Mouse (Mus musculus) embryonic facial prominence, embryonic 10.5 days (tissue): ENCODE measurements at regions not wholly inside any gene's neighbourhood (a gene's known extent, or its start where the extent isn't known, plus 50 kb on each side); places are given as distances from the start of the nearest gene placed in this dataset.
A peak's percentile ranks its signal among the peaks of the same experiment; 100 is the strongest.

Source experiments
- DNase-seq: peaks from one replicate; pipeline ENCODE4 v3.0.0-alpha.2; 2017; ENCODE audit warnings: low spot score
- H3K27ac ChIP-seq: fragments of 300-500 bp; sonication (generic); replicated peaks from 2 replicates; pipeline ENCODE4 v1.5.1; 2016; ENCODE audit warnings: mild to moderate bottlenecking
- H3K27me3 ChIP-seq: fragments of 300-500 bp; sonication (generic); replicated peaks from 2 replicates; pipeline ENCODE4 v1.6.1; 2016; ENCODE audit warnings: low read depth, mild to moderate bottlenecking; ENCODE audit not compliant: poor library complexity, severe bottlenecking
- H3K36me3 ChIP-seq: fragments of 300-500 bp; sonication (generic); replicated peaks from 2 replicates; pipeline ENCODE4 v1.6.1; 2016; ENCODE audit warnings: mild to moderate bottlenecking, moderate library complexity
- H3K4me1 ChIP-seq: fragments of 300-500 bp; sonication (generic); 2 replicates; pipeline ENCODE4 v1.6.1; 2016
- H3K4me3 ChIP-seq: fragments of 300-500 bp; sonication (generic); 2 replicates; pipeline ENCODE4 v1.5.1; 2016; ENCODE audit warnings: mild to moderate bottlenecking, moderate library complexity
- H3K9me3 ChIP-seq: fragments of 300-500 bp; sonication (generic); 2 replicates; pipeline ENCODE4 v1.6.1; 2016; ENCODE audit warnings: mild to moderate bottlenecking
- WGBS: fragments of 180-500 bp; shearing (Covaris S2); methylation state at CpG from one replicate; pipeline ENCODE4 v1.1.7; 2016; 5-methylcytosine and 5-hydroxymethylcytosine counted together

GRCm38 (mm10) chr13:101916876-101917275, 148.9 kb upstream of the Pik3r1 start:
- H3K4me3 ChIP-seq: no peak overlapping the region
- H3K4me1 ChIP-seq: no peaks in the 10 kb centered on the region
- WGBS: 91% methylated on average over 5 of the region's 5 CpGs
- DNase-seq: no peak
- H3K36me3 ChIP-seq: no peaks in the 10 kb centered on the region
- no peaks in the 10 kb centered on the region for H3K9me3 ChIP-seq
- H3K27me3 ChIP-seq: no peaks in the 10 kb centered on the region
- H3K27ac ChIP-seq: no peak overlapping the region

- no peaks in the 10 kb centered on the region for H3K36me3 ChIP-seq
- 82% methylated on average over 3 of the region's 3 CpGs for WGBS
Observed at GRCm38 (mm10) chr13:101918185-101918584, 150.2 kb upstream of the Pik3r1 start.

GRCm38 (mm10) chr13:101919266-101919665, 151.2 kb upstream of the Pik3r1 start:
- H3K4me1 ChIP-seq: no peaks in the 10 kb centered on the region
- 87% methylated on average over 5 of the region's 5 CpGs for WGBS
- no peaks in the 10 kb centered on the region for H3K9me3 ChIP-seq
- H3K4me3 ChIP-seq: no peak overlapping the region
- H3K36me3 ChIP-seq: no peaks in the 10 kb centered on the region
- no peaks in the 10 kb centered on the region for H3K27me3 ChIP-seq
- H3K27ac ChIP-seq: no peak overlapping the region
- DNase-seq: no peak

More at GRCm38 (mm10) chr13:101918185-101918584, 150.2 kb upstream of the Pik3r1 start:
- no peak overlapping the region for H3K4me3 ChIP-seq
- no peaks in the 10 kb centered on the region for H3K27me3 ChIP-seq
- no peak overlapping the region for H3K27ac ChIP-seq
- no peak for DNase-seq
- H3K9me3 ChIP-seq: no peaks in the 10 kb centered on the region
- H3K4me1 ChIP-seq: no peaks in the 10 kb centered on the region

GRCm38 (mm10) chr13:101920384-101920783, 152.4 kb upstream of the Pik3r1 start:
- WGBS: 83% methylated on average over 3 of the region's 3 CpGs

GRCm38 (mm10) chr13:101924637-101925036, 156.6 kb upstream of the Pik3r1 start:
- no peak for DNase-seq
- Histone ChIP-seq H3K27me3 (no peaks in the 10 kb centered on the region), H3K4me3 (no peak overlapping the region), H3K27ac (no peak overlapping the region), H3K9me3 (no peaks in the 10 kb centered on the region), H3K4me1 (0 out of 2 replicates have a peak, but pooled peaks cover 2% of the 10 kb centered on the region), H3K36me3 (no peaks in the 10 kb centered on the region)
- 95% methylated on average over 2 of the region's 2 CpGs for WGBS

More at GRCm38 (mm10) chr13:101920384-101920783, 152.4 kb upstream of the Pik3r1 start:
- H3K27me3 ChIP-seq: no peaks in the 10 kb centered on the region
- no peak overlapping the region for H3K27ac ChIP-seq
- H3K9me3 ChIP-seq: no peaks in the 10 kb centered on the region
- no peak overlapping the region for H3K4me3 ChIP-seq
- H3K36me3 ChIP-seq: no peaks in the 10 kb centered on the region
- no peak for DNase-seq
- H3K4me1 ChIP-seq: no peaks in the 10 kb centered on the region

GRCm38 (mm10) chr13:101931264-101931663, 163.2 kb upstream of the Pik3r1 start:
- Histone ChIP-seq H3K4me1 (peaks cover 8% of the 10 kb centered on the region), H3K27me3 (no peaks in the 10 kb centered on the region), H3K27ac (no peak overlapping the region), H3K9me3 (no peaks in the 10 kb centered on the region), H3K36me3 (no peaks in the 10 kb centered on the region), H3K4me3 (no peak overlapping the region)
- DNase-seq: no peak
- WGBS: 89% methylated on average over 4 of the region's 4 CpGs

- Histone ChIP-seq H3K27ac (no peak overlapping the region), H3K4me1 (peaks cover 6% of the 10 kb centered on the region), H3K36me3 (no peaks in the 10 kb centered on the region), H3K27me3 (no peaks in the 10 kb centered on the region), H3K9me3 (no peaks in the 10 kb centered on the region), H3K4me3 (no peak overlapping the region)
- no peak for DNase-seq
- WGBS: 73% methylated on average over 1 of the region's 1 CpGs
Observed at GRCm38 (mm10) chr13:101931882-101932281, 163.9 kb upstream of the Pik3r1 start.

- Histone ChIP-seq H3K4me3 (no peak overlapping the region), H3K27ac (no peak overlapping the region), H3K36me3 (no peaks in the 10 kb centered on the region), H3K4me1 (peaks cover 16% of the 10 kb centered on the region), H3K27me3 (no peaks in the 10 kb centered on the region), H3K9me3 (peaks cover 5% of the 10 kb centered on the region; the same call in 1 of the 2 replicates)
- WGBS: 38% methylated on average over 4 of the region's 4 CpGs
- DNase-seq: peak; percentile 23
Observed at GRCm38 (mm10) chr13:101935843-101936242, 167.8 kb upstream of the Pik3r1 start.

- DNase-seq: no peak
- no peaks in the 10 kb centered on the region for H3K9me3 ChIP-seq
- WGBS: 84% methylated on average over 3 of the region's 3 CpGs
Observed at GRCm38 (mm10) chr13:101954521-101954920, 186.5 kb upstream of the Pik3r1 start.

GRCm38 (mm10) chr13:101955806-101956418, 187.9 kb upstream of the Pik3r1 start:
- Histone ChIP-seq H3K27ac (no peak overlapping the region), H3K4me1 (peaks cover 2% of the 10 kb centered on the region; the same call in 1 of the 2 replicates), H3K4me3 (no peak overlapping the region), H3K36me3 (no peaks in the 10 kb centered on the region), H3K27me3 (no peaks in the 10 kb centered on the region), H3K9me3 (no peaks in the 10 kb centered on the region)
- no peak for DNase-seq
- WGBS: 89% methylated on average over 7 of the region's 7 CpGs

More at GRCm38 (mm10) chr13:101954521-101954920, 186.5 kb upstream of the Pik3r1 start:
- H3K4me3 ChIP-seq: no peak overlapping the region
- peaks cover 2% of the 10 kb centered on the region; the same call in 1 of the 2 replicates for H3K4me1 ChIP-seq
- H3K27ac ChIP-seq: no peak overlapping the region
- no peaks in the 10 kb centered on the region for H3K36me3 ChIP-seq
- no peaks in the 10 kb centered on the region for H3K27me3 ChIP-seq

- 85% methylated on average over 4 of the region's 4 CpGs for WGBS
- DNase-seq: no peak
- H3K4me1 ChIP-seq: peaks cover 2% of the 10 kb centered on the region; the same call in 1 of the 2 replicates
- H3K36me3 ChIP-seq: no peaks in the 10 kb centered on the region
- no peaks in the 10 kb centered on the region for H3K27me3 ChIP-seq
- no peak overlapping the region for H3K27ac ChIP-seq
- H3K4me3 ChIP-seq: no peak overlapping the region
- no peaks in the 10 kb centered on the region for H3K9me3 ChIP-seq
Observed at GRCm38 (mm10) chr13:101957782-101958181, 189.8 kb upstream of the Pik3r1 start.

- no peak for DNase-seq
- WGBS: 74% methylated on average over 7 of the region's 7 CpGs
- H3K36me3 ChIP-seq: no peaks in the 10 kb centered on the region
- no peaks in the 10 kb centered on the region for H3K9me3 ChIP-seq
- H3K4me3 ChIP-seq: no peak overlapping the region
- H3K4me1 ChIP-seq: no peaks in the 10 kb centered on the region
- no peak overlapping the region for H3K27ac ChIP-seq
- H3K27me3 ChIP-seq: no peaks in the 10 kb centered on the region
Observed at GRCm38 (mm10) chr13:101965537-101965936, 197.5 kb upstream of the Pik3r1 start.

GRCm38 (mm10) chr13:101966799-101967397, 198.9 kb upstream of the Pik3r1 start:
- 90% methylated on average over 8 of the region's 8 CpGs for WGBS
- no peaks in the 10 kb centered on the region for H3K9me3 ChIP-seq
- H3K27me3 ChIP-seq: no peaks in the 10 kb centered on the region
- no peak overlapping the region for H3K27ac ChIP-seq
- no peak for DNase-seq
- H3K4me1 ChIP-seq: no peaks in the 10 kb centered on the region
- no peaks in the 10 kb centered on the region for H3K36me3 ChIP-seq
- H3K4me3 ChIP-seq: no peak overlapping the region
